Mouse (Mus musculus) stomach, postnatal 0 days (tissue): ENCODE results near the gene Gzmc.

Experiments used
- CTCF ChIP-seq: IDR thresholded peaks from 2 replicates; pipeline ENCODE4 v1.5.1; 2016; ENCODE audit warnings: antibody characterized with exemption, low read depth, mild to moderate bottlenecking, moderate library complexity
- EP300 ChIP-seq: optimal IDR thresholded peaks from 2 replicates; pipeline ENCODE3; 2016; ENCODE audit warnings: antibody characterized with exemption

DNA sequence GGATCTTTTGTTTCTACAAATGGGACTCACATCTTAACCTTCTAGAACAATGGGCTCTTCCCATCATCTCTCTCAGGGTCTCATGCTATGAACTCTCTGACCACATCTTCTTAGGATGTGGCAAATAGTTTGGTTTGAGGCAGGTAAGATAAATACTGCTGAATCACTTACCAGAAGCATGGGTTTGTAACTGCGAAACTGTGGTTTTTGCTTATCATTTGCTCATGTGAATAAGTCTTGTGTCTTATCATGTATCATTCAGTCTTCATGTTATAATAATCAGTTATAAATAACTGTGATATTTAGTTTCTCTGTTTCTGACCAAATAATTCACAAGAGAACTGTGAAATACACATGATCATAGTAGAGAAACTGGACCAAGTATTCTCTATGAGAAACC is 31.7 kb upstream of the Gzmc start:
- TF ChIP-seq CTCF (no peak), EP300 (no peak)
